Mouse (Mus musculus) MEL (cell line): ENCODE data around the gene Kctd2.

Source experiments
- CHD1 ChIP-seq: IDR thresholded peaks from 2 replicates; pipeline ENCODE4 v1.6.1; 2012; ENCODE audit warnings: low read depth, mild to moderate bottlenecking, inconsistent platforms, low read length, improper control_type of control experiment
- CHD2 ChIP-seq: IDR thresholded peaks from 2 replicates; pipeline ENCODE4 v1.6.1; 2011; ENCODE audit warnings: low read length, improper control_type of control experiment
- CTCF ChIP-seq, 3 experiments: IDR thresholded peaks in 2 of 3; conservative IDR thresholded peaks in 1 of 3; 2 replicates each; pipeline ENCODE4 v1.5.1; 2011 to 2012; ENCODE audit warnings: low read length in 3 of 3, low read depth in 2 of 3, mild to moderate bottlenecking in 2 of 3, improper control_type of control experiment in 1 of 3, inconsistent platforms in 1 of 3, mixed read lengths in 1 of 3, moderate library complexity in 1 of 3; ENCODE audit not compliant: control insufficient read depth in 1 of 3, insufficient read depth in 1 of 3, poor library complexity in 1 of 3, severe bottlenecking in 1 of 3
- EP300 ChIP-seq, 2 experiments: IDR thresholded peaks; 2 replicates each; pipeline ENCODE4 v1.6.1; 2011; ENCODE audit warnings: improper control_type of control experiment in 2 of 2, low read length in 2 of 2, low read depth in 1 of 2, mild to moderate bottlenecking in 1 of 2
- GABPA ChIP-seq: IDR thresholded peaks from 2 replicates; pipeline ENCODE4 v1.6.1; 2012; ENCODE audit warnings: low read depth, mild to moderate bottlenecking, inconsistent platforms, low read length, improper control_type of control experiment, moderate library complexity
- GATA1 ChIP-seq: IDR thresholded peaks from 2 replicates; pipeline ENCODE4 v1.6.1; 2011; ENCODE audit warnings: low read depth, low read length, improper control_type of control experiment
- JUND ChIP-seq: IDR thresholded peaks from 2 replicates; pipeline ENCODE4 v1.6.1; 2011; ENCODE audit warnings: low read depth, mild to moderate bottlenecking, improper control_type of control experiment, low read length
- MAX ChIP-seq: IDR thresholded peaks from 2 replicates; pipeline ENCODE4 v1.6.1; 2011; ENCODE audit warnings: low read length, improper control_type of control experiment
- MYC ChIP-seq: IDR thresholded peaks from 2 replicates; pipeline ENCODE4 v1.6.1; 2011; ENCODE audit warnings: low read depth, mild to moderate bottlenecking, low read length, improper control_type of control experiment, moderate library complexity
- POLR2A ChIP-seq, 2 experiments: IDR thresholded peaks; 2 replicates each; pipeline ENCODE4 v1.6.1; 2011 to 2012; ENCODE audit warnings: low read length in 2 of 2, mild to moderate bottlenecking in 2 of 2, control low read depth in 1 of 2, improper control_type of control experiment in 1 of 2, low read depth in 1 of 2, moderate library complexity in 1 of 2; ENCODE audit not compliant: control insufficient read depth in 1 of 2, insufficient read depth in 1 of 2, poor library complexity in 1 of 2
- RCOR1 ChIP-seq: IDR thresholded peaks from 2 replicates; pipeline ENCODE4 v1.6.1; 2012; ENCODE audit warnings: low read depth, mild to moderate bottlenecking, inconsistent platforms, low read length, improper control_type of control experiment
- TBP ChIP-seq: IDR thresholded peaks from 2 replicates; pipeline ENCODE4 v1.8.0; 2011; ENCODE audit warnings: low read depth, low read length, improper control_type of control experiment
- UBTF ChIP-seq: IDR thresholded peaks from 2 replicates; pipeline ENCODE4 v1.6.1; 2012; ENCODE audit warnings: low read depth, mild to moderate bottlenecking, inconsistent platforms, low read length, improper control_type of control experiment, moderate library complexity, borderline replicate concordance; ENCODE audit not compliant: insufficient read depth
- ZNF384 ChIP-seq: IDR thresholded peaks from 2 replicates; pipeline ENCODE4 v1.6.1; 2012; ENCODE audit warnings: low read depth, mild to moderate bottlenecking, inconsistent platforms, low read length, improper control_type of control experiment

GRCm38 (mm10) chr11:115421328-115421727 lies 1.4 kb downstream of the Kctd2 start:
- TF ChIP-seq CHD2: no peak
- no peak for TF ChIP-seq MAX
- TF ChIP-seq CTCF (IDR thresholded peaks at IDR 0.05 in 2 of 3, conservative IDR thresholded peaks at IDR 0.05 in 1 of 3; ENCODE audit: control insufficient read depth in 1 of 3, insufficient read depth in 1 of 3, low read depth in 2 of 3, low read length in 3 of 3, poor library complexity in 1 of 3, severe bottlenecking in 1 of 3): no peak
- TF ChIP-seq TBP: no peak
- no peak for TF ChIP-seq MYC
- no peak for TF ChIP-seq POLR2A (IDR thresholded peaks at IDR 0.05; ENCODE audit: control insufficient read depth in 1 of 2, insufficient read depth in 1 of 2, low read depth in 1 of 2, low read length in 2 of 2, poor library complexity in 1 of 2)
- no peak for TF ChIP-seq EP300 (IDR thresholded peaks at IDR 0.05; ENCODE audit: low read depth in 1 of 2, low read length in 2 of 2)
- no peak for TF ChIP-seq GATA1
- TF ChIP-seq RCOR1: no peak
- TF ChIP-seq ZNF384: no peak
- no peak for TF ChIP-seq CHD1
- TF ChIP-seq UBTF: no peak
- no peak for TF ChIP-seq GABPA
- no peak for TF ChIP-seq JUND
